Mouse (Mus musculus) hindbrain, postnatal 0 days (tissue): ENCODE measurements around the gene Tie1. TPM values are rescaled to one million over a fixed set of nuclear protein-coding genes. Genes with fewer than 3 reads are reported as not detected.
A peak's percentile ranks its signal among the peaks of the same experiment; 100 is the strongest.
"Not testable (repeated sequence)": the region's sequence is repeated elsewhere in the genome, so short reads cannot be mapped to it uniquely, and the experiment has no call there.

Source experiments
- ATAC-seq: fragments of 200-750 bp; cut with Nextera tagmentation; 2 replicates; pipeline ENCODE4 v1.8.0; 2017; ENCODE audit warnings: mild to moderate bottlenecking, moderate TSS enrichment, moderate library complexity
- DNase-seq: peaks from one replicate; pipeline ENCODE4 v3.0.0-alpha.2; 2015; ENCODE audit warnings: low spot score
- H3K27ac ChIP-seq: fragments of 300-500 bp; sonication (generic); 2 replicates; pipeline ENCODE4 v1.5.1; 2014; ENCODE audit warnings: mild to moderate bottlenecking
- H3K27me3 ChIP-seq: fragments of 300-500 bp; sonication (generic); 2 replicates; pipeline ENCODE4 v1.6.1; 2014; ENCODE audit warnings: low read length, mixed read lengths; ENCODE audit not compliant: insufficient read depth
- H3K36me3 ChIP-seq: fragments of 300-500 bp; sonication (generic); 2 replicates; pipeline ENCODE4 v1.6.1; 2014; ENCODE audit warnings: low read length, mixed read lengths; ENCODE audit not compliant: insufficient read depth
- H3K4me1 ChIP-seq: fragments of 300-500 bp; sonication (generic); 2 replicates; pipeline ENCODE4 v1.6.1; 2014; ENCODE audit warnings: antibody characterized with exemption, low read length, mixed read lengths; ENCODE audit not compliant: insufficient read depth
- H3K4me2 ChIP-seq: fragments of 300-500 bp; sonication (generic); 2 replicates; pipeline ENCODE4 v1.6.1; 2014; ENCODE audit warnings: low read depth, mild to moderate bottlenecking, low read length, moderate library complexity, mixed read lengths
- H3K4me3 ChIP-seq: fragments of 300-500 bp; sonication (generic); 2 replicates; pipeline ENCODE4 v1.5.1; 2014; ENCODE audit warnings: low read length
- H3K9ac ChIP-seq: fragments of 300-500 bp; sonication (generic); replicated peaks from 2 replicates; pipeline ENCODE4 v1.6.1; 2014; ENCODE audit warnings: mild to moderate bottlenecking, low read length, moderate library complexity, mixed read lengths
- H3K9me3 ChIP-seq: fragments of 300-500 bp; sonication (generic); 2 replicates; pipeline ENCODE4 v1.6.1; 2016; ENCODE audit warnings: low read length, mixed read lengths
- CTCF ChIP-seq: IDR thresholded peaks from 2 replicates; pipeline ENCODE4 v1.5.1; 2016; ENCODE audit warnings: antibody characterized with exemption, control low read depth, low read depth
- WGBS: fragments of 180-500 bp; shearing (Covaris S2); extraction: QIAGEN DNeasy Blood & Tissue Kit; methylation state at CpG from one replicate; pipeline ENCODE4 v1.1.7; 2014; 5-methylcytosine and 5-hydroxymethylcytosine counted together
- polyA plus RNA-seq: library from polyadenylated mRNA; unstranded; fragments of >200 nt; fragmentation: Nextera tagmentation; extraction: Ambion mirVana; gene quantifications from 2 replicates; pipeline ENCODE4 v1.2.1, GENCODE M21; 2015
- total RNA-seq: library from RNA; depleted of rRNA; stranded (reverse); fragments of >200 nt; gene quantifications from 2 replicates; pipeline ENCODE4 v1.2.3, GENCODE M21; 2014

The Tie1 gene
- total and polyA plus RNA-seq, 2 experiments from 2014 or later: 11.6 to 15.9 TPM

DNA sequence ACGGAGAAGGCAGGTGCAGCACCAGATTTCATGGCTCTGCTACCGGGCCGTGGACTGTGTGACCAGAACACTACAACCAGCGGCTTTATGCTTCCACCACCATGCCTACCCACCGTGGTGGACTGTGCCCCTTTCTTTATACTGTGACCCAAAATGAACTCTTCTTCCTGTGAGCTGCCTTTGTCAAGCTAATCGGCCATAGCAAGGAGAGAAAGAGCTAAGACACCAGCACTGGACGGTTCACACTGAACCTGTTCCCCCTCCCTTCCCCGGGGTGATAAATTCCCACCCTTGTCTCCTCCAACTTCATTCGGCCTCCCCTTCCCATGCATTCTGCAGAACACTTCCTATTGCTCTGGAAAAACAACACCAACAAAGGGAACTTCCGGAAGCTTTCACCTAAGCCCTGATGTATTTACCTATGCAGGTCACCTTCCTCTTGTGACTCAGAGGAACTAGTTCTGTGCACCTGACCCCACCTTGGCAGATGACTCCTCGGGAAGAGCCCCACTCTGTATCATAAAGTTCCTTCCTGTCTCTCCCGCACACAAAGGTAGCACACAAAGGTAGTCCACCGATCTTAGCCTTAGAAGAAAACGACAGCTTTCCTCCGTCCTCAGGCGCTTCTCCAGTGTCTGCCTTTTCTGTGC lies 27.8 kb upstream of the Tie1 start:
- Histone ChIP-seq H3K4me3 (no peak overlapping the region), H3K27me3 (no peaks in the 10 kb centered on the region), H3K4me2 (no peak overlapping the region), H3K9ac (no peak overlapping the region), H3K4me1 (peaks cover 5% of the 10 kb centered on the region; the same call in 1 of the 2 replicates), H3K36me3 (no peaks in the 10 kb centered on the region), H3K9me3 (no peaks in the 10 kb centered on the region), H3K27ac (no peak overlapping the region)
- DNase-seq (no peak), ATAC-seq (no peak)
- TF ChIP-seq CTCF: no peak
- 32% methylated on average over 16 of the region's 16 CpGs for WGBS

DNA sequence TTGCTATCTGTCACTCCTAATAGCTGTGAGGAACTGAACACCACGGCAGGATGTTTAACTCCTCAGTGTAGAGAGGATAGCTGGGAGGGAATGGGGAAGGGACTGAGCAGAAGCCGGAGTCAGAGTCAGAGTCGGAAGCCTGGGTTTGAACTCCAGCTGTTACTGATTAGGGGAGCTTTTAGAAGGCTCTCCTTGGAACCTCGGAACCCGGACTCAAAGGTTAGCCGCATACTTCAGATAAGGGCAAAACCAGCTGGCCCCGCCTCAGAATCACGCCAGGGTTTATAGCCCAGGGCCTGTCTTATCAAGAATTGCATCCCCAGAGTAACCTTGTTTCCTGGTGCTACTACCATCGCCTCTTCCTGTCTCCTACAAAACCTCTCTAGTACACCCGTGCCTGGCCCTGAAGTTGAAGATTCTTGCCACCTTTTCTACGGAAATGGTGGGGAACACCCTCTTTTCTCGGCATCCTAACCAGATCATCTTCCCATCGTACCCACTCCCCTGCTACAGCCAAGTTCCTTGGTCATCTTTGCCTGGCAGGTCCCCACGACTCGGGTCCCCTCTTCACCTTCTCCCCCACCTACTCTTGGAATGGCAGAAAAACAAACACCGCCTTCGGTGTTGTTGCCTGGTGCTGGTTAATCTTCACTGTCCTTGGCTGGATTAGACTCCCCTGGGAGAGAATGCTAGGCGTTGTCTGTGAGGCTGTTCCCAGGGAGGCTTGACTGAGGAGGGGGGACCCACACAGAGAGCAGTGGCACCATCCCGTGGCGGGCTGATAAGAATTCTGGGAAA lies 27.0 kb upstream of the Tie1 start:
- DNase-seq: no peak
- Histone ChIP-seq H3K27me3 (no peaks in the 10 kb centered on the region), H3K9ac (no peak overlapping the region), H3K36me3 (no peaks in the 10 kb centered on the region), H3K4me3 (no peak overlapping the region), H3K27ac (no peak overlapping the region), H3K4me1 (peaks cover 5% of the 10 kb centered on the region; the same call in 1 of the 2 replicates), H3K4me2 (no peak overlapping the region), H3K9me3 (no peaks in the 10 kb centered on the region)
- peak; percentile 27; the same call in 1 of the 2 replicates for ATAC-seq
- WGBS: 32% methylated on average over 20 of the region's 20 CpGs
- TF ChIP-seq CTCF: no peak

DNA sequence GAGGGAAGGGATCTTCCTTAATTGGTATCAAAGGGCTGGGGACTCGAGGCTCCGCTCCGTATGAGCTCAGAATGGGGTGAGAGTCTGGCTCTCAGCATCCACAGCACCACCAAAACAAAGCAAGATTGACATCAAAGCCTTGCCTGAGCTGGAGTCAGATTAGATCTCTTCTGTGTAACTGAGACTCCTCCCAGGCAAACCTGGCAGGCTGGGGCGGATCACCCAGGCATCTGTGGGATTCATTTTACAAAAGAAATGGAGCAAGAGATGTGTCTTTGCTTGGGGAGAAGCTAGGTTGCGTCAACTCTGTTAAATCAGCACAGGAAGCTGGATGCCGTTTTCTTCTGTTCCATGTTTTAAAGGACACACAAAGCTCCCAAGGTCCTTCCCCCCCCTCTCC lies 19.2 kb upstream of the Tie1 start:
- TF ChIP-seq CTCF: no peak
- no peak for ATAC-seq
- Histone ChIP-seq H3K27me3 (no peaks in the 10 kb centered on the region), H3K4me3 (no peak overlapping the region), H3K4me1 (no peaks in the 10 kb centered on the region), H3K4me2 (no peak overlapping the region), H3K36me3 (no peaks in the 10 kb centered on the region), H3K27ac (no peak overlapping the region), H3K9me3 (no peaks in the 10 kb centered on the region), H3K9ac (no peak overlapping the region)
- 9% methylated on average over 6 of the region's 6 CpGs for WGBS
- DNase-seq: no peak

DNA sequence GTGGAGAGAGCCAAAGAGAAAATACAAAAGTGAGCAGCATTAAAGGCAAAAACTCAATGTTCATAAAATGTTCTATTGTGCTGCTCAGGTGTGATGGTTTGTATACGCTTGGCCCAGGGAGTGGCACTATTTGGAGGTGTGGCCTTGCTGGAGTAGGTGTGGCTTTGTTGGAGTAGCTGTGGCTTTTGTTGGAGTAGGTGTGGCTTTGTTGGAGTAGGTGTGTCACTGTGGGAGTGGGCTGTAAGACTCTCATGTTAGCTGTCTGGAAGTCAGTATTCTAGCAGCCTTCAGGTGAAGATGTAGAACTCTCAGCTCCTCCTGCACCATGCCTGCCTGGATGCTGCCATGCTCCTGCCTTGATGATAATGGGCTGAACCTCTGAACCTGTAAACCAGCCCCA lies 17.3 kb upstream of the Tie1 start:
- H3K4me2 ChIP-seq, H3K36me3 ChIP-seq, H3K27ac ChIP-seq, H3K4me1 ChIP-seq, H3K9ac ChIP-seq, H3K4me3 ChIP-seq, DNase-seq, ATAC-seq, H3K27me3 ChIP-seq, H3K9me3 ChIP-seq: not testable (repeated sequence)
- WGBS: 94% methylated on average over 1 of the region's 1 CpGs

DNA sequence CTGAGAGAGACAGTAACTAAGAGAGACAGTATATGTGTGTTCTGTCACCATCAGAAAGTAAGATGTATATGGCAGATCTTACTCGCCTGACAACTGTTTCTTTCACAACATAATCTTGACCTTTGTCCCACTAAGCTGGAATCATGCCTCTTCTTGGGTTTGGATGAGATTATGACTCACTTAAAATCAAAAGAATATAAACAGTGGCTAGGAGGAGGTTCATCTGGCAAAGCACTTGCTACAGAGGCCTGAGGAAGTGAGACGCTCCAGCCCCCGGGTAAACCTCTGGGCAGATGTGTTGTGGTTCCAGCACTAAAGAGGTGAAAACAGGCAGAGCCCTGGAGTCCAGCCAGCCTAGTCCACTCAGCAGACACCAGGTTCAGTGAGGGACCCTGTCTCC lies 15.7 kb upstream of the Tie1 start:
- Histone ChIP-seq H3K4me2 (no peak overlapping the region), H3K4me3 (no peak overlapping the region), H3K27ac (no peak overlapping the region), H3K4me1 (no peaks in the 10 kb centered on the region), H3K36me3 (no peaks in the 10 kb centered on the region), H3K27me3 (no peaks in the 10 kb centered on the region), H3K9ac (no peak overlapping the region), H3K9me3 (no peaks in the 10 kb centered on the region)
- 85% methylated on average over 3 of the region's 3 CpGs for WGBS
- no peak for DNase-seq
- no peak for ATAC-seq
- no peak for TF ChIP-seq CTCF

DNA sequence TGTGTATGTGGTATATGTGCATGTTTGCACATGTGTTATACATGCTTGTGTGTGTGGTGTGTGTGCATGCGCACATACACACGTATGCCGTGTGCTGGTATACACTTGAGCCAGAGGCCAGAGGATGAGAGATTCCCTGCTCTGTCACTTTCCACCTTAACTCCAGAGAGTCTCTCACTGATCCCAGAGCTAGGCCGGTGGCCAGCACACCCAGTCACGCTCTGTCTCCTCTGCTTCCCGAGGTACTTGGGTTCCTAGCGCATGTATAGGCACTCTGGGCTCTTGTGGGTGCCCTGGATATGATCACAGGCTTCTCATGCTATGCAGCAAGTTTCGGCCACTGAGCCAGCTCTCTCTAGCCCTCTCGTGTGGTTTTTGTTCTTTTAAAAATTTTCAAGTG lies 10.9 kb upstream of the Tie1 start:
- H3K9me3 ChIP-seq: no peaks in the 10 kb centered on the region
- WGBS: 67% methylated on average over 9 of the region's 9 CpGs
- H3K4me3 ChIP-seq: no peak overlapping the region
- TF ChIP-seq CTCF: no peak
- no peak overlapping the region for H3K9ac ChIP-seq
- H3K4me2 ChIP-seq: no peak overlapping the region
- ATAC-seq: no peak
- H3K27me3 ChIP-seq: no peaks in the 10 kb centered on the region
- H3K27ac ChIP-seq: no peak overlapping the region
- H3K4me1 ChIP-seq: no peaks in the 10 kb centered on the region
- DNase-seq: no peak
- no peaks in the 10 kb centered on the region for H3K36me3 ChIP-seq

DNA sequence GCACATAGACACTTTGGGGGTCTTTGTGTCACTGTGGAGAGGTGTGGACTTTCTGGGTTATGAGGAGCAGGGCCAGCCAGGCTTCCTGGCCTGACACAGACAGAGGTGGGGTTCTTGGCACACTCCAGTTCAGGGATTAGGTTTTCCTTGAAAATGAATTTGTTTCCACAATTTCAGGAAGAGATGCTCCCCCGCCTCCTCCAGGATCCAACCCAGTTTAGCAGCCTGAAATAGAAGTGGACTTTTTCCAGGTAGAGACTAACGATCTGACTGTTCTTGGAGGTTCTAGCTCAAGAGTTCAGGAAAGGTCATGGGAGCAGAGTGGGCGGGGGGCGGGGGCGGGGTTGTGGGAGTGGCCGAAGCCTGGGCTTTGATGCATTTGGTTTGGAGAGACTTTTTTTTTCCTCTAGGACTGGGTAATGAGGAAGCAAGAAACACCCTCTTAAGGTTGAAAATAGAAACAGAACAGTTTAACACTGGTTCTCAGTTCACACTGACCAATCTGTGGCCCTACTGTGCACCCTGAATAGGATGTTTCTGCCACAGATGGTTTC lies 10.4 kb upstream of the Tie1 start:
- no peak for DNase-seq
- ATAC-seq: no peak
- Histone ChIP-seq H3K9me3 (no peaks in the 10 kb centered on the region), H3K36me3 (no peaks in the 10 kb centered on the region), H3K27me3 (no peaks in the 10 kb centered on the region), H3K9ac (no peak overlapping the region), H3K4me3 (no peak overlapping the region), H3K27ac (no peak overlapping the region), H3K4me1 (no peaks in the 10 kb centered on the region), H3K4me2 (no peak overlapping the region)
- TF ChIP-seq CTCF: no peak
- WGBS: 48% methylated on average over 6 of the region's 6 CpGs
